Mouse (Mus musculus) right cerebral cortex, postnatal 10 days (tissue): ENCODE data around the gene Ppid.

ENCODE experiments used
- DNase-seq, 2 experiments: peaks; one replicate each; pipeline ENCODE4 v3.0.0; 2021; ENCODE audit warnings: low spot score in 2 of 2

The Ppid gene

DNA sequence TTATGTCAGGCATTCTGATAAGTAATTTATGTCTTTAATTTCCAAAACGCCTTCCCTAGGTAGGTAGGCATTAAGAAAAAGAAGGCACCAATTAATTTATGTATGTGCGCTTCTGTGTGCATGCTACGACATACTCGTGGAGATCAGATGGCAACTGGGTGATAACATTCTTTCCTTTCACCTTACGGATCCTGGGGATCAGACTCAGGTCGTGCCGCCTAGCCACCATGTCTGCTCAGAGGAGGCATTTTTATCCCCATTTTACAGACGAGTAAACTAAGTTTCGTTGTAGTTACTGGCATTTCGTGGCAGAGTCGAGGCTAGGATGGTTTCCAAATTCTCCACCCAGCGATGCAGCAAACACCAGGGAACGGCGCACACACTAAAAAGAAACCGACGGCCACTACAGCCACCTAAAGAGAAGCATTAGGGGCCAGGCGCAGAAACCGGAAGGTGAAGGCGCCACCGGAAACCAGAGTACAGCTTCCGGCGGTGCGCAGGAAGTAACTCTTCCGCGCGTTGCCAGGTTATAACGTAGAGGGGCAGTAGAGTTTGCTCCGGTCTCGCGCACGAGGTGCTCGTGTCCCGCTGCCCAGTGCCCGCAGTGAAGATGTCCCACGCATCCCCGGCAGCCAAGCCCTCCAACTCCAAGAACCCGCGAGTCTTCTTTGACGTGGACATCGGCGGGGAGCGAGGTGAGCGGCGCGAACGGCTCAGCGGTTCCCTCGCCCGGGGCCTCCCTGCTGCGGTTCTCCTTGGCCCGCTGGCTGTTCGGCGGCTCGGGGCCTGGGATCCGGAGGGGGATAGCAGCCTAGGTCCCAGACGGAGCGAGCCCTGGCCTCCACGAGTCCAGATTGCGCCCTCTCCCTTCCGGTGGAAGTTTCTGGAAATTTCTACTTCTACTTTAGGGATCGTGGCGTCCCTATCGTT, at the start of gene Ppid:
Gene Ppid (plus strand): TSS at position 480 of the 930 bp plus-strand sequence.
- DNase-seq: peak; percentile 87 to 88

DNA sequence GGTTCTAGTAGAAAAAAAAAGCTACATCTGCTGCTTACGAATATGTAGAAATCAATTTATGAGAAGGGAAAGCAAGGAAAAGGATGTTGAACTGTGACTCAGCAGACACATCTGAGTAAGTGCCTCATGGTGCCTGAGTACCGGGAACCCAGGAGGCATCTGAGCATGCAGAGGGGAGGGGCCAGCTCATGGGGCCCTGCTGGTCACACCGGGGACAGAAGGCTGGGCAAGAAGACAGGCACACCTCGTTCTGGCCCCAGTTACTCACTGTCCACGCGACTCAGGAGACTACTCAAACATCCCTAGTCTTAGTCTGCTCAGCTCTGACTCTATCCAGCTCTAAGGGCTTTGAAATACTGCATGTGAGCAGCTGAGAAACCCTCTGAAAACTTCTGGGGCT, 48.6 kb upstream of the Ppid start:
- DNase-seq: no peak

DNA sequence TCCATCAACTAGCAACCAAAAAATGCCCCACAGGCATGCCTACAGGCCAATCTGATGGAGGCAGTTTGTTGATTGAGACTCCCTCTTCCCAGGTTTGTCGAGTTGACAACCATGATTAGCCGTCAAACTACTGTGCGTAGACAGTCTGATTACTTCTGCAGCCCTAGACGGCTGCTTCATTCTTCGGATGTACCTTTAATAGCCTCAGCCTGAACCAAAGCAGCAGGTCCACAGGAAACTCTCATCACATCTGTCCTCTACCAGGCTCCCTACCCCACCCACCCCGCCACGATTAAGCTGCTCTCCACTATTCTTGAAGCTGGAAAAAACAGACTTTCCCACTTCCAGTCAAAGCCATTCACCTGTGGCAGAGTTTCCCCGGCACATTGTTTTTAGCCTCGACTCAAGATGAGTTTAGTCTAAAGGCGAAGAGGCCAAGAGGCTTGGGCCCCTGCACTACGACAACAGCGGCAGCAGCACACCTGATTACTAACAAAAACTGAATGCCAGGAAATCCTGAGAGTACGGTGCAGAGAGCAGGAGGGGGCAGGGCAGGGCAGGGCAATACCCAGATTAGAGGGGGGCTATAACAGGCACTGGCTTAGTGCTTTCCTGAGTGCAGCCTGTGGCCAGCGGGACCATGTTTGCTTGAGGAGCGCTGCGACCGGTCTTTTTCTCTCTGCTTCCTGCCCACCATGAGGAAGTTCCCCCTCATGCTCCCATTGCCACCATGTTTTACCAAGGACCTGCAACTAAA, 42.3 kb upstream of the Ppid start:
- no peak for DNase-seq

DNA sequence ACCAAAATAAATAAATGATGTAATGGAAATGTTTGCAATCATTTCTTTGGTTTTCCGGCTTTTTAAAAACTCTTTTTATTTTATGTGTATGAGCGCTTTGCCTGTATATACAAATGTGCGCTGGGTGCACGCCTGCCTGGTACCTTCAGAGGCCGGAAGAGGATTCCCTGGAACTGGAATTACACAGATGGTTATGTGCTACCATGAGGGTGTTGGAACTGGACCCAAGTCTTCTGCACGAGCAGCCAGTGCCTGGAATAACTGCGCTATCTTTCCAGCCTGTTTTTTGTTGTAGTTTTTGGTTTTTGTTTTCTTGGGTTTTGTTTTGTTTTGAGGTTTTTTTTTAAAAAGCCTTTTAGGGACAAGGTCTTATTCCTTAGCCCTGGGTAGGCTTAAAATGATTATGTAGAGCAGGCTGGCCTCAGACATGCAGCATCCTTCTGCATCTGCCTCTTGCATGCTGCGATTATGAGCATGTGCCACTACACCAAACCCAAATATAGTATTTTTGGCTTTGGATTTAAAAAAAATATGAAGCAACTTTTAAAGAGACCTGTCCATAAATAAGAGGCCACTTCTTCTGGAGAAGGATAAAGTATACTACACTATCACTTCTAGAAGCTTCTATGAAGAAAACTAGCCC, 41.3 kb upstream of the Ppid start:
- DNase-seq: peak in 1 of 2 experiments; percentile 36

DNA sequence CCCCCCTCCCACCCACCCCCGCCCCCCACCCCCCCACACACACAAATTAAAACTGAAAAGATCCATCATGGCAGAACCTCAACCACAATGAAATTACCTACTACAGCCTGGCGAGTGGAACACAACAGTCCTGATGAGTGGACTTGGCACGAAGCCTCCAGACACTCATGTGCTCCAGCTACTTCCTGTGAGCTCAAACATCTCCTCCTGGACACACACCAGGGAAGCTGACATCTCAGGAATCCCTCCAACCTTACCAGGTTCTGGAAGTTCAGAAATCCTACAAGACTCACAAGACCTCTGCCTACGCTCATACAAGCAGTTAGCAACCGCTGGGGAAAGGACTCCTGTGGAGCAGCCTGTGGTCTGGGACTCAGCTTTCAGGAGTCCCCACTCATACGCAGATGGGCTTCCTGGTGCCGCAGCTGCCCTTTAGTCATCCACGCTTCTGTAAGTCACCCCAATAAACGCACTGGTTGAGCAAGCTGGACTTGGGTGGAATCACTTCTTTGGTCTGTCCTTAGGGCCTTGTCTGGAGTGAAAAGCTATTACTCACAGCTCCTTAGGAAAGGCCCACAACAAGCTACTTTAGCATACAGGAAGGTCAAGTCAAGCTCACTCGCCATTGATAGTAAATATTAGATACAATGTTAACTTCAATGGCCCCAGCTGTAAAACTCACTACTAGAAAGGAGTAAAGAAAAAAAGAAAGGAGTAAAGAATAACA, 39.2 kb upstream of the Ppid start:
- no peak for DNase-seq

DNA sequence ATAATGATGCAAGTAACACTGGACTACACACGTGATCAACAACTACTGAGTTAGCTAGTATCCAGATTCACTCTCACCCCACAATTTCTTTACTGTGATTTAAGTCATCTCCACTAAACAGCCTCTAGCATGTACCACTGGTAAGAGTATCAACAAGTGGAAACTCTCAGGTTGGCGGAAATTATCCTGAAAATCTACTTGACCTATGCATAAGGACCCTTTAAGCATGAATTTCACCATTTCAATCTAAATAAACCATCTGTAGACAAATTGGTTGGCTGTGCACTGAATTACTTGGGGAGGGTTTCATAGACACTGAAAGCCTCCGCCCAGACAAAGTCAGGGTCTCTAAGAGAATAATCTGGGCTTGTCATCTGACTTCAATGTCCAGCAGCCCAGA, 37.4 kb upstream of the Ppid start:
- DNase-seq: no peak

DNA sequence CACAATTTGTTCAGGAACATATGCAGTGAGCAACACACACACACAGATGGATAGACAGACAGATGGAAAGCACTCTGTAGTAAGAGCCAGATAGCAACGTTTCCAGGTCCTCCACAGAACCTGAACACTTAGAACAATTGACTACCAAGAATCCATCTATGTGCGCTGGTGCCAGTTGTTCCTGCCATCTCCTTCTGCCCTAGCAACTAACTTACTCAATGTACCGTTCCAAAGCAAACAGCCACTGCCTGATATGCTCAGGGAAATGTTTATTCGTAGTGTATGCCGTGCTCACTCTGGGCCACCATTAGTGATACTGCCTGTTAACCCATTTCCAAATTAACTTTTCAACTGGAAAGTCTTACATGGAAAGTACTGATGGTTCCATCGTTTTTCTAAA, 36.1 kb upstream of the Ppid start:
- no peak for DNase-seq

DNA sequence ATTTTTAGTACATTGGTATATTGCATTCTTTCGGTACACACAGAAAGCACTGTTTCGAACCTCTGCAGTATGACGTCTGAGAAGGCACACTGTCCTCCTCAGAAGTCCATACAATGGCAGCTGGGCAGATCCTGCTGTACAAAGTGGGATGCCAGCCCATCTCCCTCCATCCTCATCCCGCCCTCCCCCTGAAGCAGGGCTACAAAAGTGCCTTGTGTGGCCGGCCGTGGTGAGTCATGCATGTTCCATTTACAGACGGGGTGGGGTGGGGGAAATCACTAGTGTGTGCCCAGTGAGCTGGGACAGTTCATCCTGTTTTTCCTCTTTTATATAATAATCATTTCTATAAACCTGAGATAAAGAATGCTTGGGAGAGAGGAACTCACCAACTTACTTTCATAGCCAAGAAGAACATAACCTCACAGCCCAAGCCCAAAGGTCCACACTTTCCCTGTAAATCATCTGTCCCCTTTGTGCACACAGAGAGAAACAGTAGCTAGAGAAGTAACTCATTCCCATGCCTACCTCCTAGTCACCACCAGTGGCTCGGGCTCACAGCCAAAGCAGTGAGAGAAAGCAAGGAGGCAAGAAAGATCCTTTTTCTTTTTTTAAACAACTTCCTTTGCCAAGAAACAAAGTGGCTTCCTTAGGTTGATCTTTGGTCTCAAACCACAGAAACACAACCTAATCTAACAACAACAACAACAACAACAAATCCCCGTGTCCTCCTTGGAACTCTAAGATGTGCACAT, 31.9 kb upstream of the Ppid start:
- DNase-seq: peak; percentile 73 to 78

DNA sequence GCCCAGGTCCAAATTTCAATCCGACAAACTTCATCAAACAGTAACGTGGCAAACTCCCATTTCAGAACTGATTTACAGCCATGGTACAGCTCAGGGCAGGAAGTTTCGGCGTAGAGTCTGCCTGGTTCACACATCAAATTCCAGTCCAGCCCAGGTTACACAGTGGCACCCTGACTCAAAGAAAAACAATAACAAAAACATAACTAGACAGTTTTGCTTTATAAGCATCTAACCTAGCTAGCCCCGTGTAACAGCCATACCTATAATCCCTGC, 31.4 kb upstream of the Ppid start:
- DNase-seq: no peak

DNA sequence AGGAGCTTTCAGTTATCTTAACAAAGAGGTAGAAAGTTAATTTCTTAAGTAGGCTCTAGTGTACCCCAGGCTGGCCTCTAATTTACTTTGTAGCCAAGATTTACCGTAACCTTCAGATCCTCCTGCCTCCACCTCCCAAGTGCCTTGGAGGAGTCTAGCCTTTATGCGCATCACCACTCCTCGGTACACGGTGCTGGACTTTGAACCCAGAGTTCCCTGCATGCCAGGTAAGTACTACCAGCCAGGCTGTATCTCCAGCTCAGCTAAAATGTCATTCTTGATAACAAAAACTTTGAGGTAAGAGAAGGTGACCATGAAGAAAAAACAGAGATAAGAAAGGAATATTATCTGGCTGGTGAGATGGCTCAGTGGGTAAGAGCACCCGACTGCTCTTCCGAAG, 30.6 kb upstream of the Ppid start:
- DNase-seq: no peak

DNA sequence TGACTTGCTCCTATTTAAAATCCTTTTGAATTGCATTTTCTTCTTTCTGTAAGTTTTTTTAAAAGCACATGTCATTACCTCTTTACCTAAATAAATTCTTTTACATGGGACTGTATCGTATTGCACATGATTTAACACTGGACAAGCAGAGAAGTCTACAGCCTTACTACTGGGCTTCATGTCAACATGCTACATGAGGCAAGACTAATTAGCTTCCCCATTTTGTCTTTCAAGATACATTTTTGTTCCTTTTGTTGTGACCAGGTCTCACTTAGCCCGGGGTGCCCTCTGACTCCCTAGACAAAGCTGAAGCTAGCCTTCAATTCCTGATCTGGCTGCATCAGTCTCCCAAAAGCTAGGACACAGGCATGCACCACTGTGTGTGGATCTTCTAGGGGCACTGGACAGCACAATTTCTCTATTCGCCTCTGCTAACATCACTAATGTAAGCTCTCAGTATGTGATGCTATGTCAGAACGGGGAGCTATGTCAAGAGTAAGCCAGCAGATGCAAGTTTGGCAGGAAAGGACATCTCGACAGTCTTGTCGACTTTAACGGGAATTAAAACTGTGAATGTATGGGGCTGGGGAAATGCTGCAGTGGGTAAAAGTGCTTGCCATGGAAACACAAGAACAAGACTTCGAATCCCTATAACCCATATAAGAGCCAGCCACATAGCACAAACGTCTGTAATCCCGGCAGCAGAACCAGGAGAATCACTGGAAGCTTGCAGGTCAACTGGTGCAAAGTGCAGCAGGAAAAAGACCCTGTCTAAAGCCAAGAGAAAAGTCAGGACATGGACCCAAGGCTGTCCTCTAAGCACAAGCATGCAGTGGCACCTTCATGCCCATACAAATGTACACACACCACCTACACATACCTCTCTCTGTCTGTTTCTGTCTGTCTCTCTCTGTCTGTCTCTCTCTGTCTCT, 29.1 kb upstream of the Ppid start:
- no peak for DNase-seq

DNA sequence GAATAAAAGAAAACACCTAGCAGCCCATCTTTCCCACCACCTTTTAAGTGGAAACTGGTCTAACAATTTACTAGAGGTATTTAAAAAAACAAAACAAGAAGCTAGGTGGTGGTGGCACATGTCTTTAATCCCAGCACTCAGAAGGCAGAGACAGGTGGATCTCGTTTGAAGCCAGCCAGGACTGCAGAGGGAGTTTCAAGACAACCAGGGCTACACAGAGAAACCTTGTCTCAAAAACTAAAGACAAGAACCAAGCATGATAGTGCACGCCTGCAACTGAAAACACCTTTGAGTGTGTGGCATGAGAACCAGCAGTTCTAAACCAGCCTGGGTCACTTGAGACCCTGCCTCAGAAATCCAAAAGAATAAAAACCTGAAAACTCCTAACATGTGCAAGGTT, 27.6 kb upstream of the Ppid start:
- no peak for DNase-seq

DNA sequence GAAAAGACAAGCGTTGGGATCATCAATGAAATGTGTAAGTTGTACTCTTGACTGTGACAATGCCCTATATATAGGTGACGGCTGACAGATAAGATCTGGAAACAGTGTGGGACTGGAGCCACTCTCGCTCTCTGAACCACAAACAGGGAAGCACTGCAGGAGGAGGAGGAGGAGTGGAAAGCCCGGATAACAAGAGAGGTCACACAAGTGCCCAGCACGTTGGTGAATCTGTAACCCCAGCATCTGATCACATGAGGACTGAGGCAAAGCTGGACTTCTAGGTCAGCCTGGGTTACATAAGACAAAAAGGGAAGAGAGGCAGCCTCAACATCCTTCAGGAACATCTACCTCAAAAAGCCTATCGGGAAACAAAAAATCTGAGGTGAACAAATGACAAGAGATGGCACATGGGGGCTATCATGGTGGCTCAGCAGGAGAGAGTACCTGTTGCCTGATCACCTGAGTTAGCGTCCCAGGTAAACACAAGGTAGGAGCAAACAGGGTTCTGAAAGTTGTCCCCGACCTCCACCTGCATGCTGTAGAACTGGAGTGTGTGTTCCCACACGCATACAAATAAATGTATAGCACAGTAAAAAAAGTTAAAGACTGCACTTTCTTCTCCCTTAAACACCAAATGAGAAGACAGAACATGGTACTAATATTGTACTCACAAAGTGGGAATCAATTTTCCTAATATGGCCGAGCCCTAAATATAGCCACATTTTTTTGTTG, 26.1 kb upstream of the Ppid start:
- DNase-seq: no peak

DNA sequence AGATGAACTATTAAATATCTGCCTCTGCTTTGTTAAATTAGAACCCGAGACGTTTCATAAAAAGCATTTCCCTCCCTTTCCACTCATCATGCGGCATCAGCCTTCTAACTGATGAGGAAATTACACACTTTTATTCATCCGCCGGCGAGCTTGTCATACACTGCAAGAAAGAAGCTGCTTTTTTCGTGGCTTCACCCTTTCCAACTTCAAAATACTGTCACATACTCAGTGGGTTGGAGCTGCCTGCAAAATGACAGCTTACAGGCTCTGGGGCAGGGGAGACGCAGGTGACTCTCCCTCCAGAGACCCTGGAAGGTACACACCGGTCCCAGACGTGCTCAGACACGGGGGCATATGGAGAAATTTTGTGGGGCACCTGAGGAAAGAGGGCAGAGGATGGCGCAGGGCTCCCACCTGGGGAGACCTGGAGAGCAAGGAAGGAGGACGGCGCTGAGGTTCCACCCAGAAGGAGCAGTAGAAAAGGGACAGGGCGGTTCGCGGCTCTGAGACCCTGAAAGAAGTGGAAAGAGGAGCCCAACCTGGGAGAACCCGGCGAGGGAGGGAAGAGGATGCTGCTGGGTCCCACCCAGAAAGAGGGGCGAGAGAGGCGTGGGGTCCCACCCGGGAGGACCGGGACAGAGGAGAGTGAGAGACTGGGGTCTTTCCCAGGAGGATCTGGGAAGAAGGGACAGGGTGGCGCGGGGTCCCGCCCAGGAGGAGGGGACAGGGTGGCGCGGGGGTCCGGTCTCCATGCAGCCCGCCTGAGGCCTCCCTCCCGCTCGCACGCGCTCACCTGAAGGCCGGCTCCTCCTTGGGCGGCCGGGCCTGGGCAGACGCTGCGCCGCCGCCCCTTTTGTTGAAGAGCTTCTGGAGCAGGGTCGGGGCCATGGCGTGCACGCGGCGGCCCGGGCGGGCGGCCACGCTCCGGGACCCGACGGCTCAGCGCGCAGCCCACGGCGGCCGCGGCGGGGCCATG, 24.1 kb upstream of the Ppid start:
- DNase-seq: peak; percentile 60 to 66

DNA sequence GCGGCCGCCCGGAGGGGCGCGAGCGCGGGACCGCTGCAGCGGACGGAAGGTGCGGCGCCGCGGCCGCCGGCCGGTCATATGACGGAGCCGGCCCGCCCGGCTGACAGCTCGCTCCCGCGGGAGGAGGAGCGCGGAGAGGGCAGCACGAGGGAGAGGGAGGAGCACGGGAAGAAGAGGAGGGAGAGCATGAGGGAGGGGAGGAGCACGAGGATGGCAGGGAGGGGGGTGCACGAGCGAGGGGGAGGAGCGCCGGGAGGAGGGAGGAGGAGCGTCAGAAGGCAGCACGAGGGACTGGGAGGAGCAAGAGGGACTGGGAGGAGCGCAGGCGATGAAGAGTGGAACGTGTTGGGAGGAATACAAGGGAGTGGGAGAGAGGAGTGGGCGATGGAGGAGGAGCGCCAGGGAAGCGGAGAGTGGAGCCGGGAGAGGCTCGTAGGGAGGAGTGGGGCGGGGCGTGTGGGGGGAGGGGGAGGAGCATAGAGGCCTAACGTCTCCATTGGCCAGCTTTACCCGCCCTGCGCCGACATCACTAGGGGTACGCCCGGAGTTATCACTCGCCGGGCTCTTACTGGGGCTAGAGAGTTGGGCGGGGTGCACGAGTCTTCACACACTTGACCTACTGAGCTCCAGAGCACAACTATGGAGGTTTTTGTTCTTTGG, 23.3 kb upstream of the Ppid start, which contains the start of gene Fnip2:
Gene Fnip2 (minus strand): TSS at position 94 of the 660 bp plus-strand sequence.
- DNase-seq: peak; percentile 93 to 96

DNA sequence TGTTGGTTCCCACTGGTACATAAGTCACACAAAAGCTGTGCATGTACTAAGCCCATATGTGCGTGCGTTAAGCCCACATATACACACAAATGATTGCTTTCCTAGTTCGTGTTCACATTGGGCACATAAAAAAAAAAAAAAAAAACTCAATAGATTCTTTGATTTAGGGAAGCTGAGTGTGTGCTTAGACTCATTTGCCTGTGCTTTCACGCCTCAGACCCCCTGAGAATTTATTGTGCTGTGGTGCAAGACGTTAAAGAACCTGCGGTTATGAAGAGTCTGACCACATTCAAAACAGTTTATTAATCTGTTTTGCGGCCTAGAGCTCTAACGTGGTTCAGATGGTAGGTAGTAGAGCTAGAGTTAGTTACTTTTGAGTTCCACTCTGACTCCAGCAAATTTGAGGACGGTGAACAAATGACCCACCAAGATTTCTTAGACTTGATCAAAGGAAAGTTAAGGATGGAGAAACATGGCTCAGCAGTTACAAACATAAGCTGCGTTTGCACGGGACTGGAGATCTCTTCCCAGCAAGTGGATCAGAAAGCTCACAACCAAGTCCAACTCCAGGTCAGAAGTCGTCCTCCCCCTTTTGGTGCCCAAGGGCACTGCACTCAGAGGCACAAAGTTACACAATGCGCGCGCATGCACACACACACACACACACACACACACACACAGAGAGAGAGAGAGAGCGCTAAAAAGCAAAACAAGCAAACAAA, 22.4 kb upstream of the Ppid start:
- no peak for DNase-seq

DNA sequence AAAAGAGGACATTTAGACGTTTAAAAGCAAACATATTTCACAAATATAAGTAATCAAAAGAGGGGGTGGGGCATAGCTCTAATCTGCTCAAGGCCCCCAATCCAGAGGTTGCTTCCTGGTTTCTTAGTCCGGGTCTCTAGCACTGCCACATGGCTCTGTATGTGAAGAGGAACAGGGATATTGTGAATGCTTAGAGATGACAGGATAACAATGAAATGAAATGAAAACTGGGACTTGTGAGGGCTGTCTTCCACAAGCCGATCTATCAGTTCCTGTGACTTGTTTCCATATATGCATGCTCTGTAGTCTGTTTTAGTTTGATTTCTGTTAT, 21.8 kb upstream of the Ppid start:
- DNase-seq: no peak
